Mouse (Mus musculus) R1 (cell line): ENCODE measurements around the gene Arpc3.
A peak's percentile ranks its signal among the peaks of the same experiment; 100 is the strongest.

ENCODE experiments used
- DNase-seq: peaks from one replicate; pipeline ENCODE4 v3.0.0-alpha.2; 2018; ENCODE audit warnings: low read depth, low spot score

Arpc3 gene

DNA sequence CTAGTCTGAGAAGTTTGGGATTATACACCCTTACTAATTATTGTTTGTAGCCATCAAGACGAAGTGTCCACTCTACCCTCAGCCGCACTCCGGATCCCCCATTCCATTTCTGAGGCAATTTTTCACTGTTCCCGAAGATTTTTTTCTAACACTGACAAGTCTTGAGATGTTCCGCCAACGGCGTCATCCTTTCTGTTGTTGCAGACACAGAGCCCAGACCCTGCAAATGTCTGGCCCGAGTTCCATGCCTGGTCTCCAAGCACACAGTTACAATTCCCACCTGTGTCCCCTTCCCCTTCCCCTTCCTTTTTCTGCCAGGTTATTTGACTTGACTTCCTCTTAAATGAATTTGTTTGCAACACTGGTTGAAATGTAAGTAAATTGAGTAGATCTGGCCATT is 8.2 kb downstream of the Arpc3 start:
- DNase-seq = no peak

DNA sequence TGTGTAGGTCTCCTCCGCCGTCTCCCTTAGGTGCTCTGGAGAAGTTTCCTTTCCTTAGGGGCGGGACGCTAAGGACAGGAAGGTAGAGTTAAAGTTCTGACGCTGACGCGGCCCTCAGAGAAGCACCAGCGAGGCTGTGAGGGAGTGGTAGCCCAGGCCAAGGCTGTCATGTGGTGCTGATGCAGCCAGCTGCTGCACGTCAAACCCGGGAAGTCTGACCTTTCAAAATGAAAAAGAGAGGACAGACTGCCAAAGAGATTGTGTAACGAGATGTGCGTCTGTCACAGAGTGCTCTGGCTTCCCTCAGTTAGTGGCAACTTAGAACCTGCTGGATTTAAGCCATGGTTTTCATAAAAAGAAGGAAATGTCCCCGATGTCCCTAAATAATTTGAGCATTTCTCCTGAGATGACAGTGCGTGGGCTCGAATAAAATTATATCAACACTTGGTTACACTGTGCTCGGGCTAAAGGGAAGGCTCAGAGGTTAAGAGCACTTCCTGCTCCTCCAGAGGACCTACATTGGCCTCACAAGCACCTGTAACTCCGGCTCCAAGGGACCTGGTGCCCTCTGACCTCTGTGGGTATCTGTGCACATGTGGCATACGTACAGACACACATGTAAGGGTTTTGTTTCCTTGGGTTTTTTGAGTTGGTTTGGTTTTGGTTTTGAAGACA is 9.1 kb downstream of the Arpc3 start:
- DNase-seq = no peak

DNA sequence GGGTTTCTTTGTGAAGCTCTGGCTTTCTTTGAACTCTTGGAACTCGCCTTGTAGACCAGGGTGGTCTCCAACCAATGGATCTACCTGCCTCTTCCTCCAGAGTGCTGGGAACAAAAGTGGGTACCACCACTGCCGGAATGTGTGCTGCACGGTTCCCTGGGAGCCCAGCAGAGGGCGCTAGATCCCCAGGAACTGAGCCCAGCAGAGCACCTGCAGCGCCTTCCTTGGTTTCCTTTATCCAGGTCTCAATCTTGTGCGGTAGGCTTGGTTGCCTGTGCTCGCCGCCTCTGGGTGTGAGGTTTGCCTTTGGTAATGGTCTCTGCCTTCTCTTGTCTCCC is 9.6 kb downstream of the Arpc3 start:
- peak; percentile 78 for DNase-seq

DNA sequence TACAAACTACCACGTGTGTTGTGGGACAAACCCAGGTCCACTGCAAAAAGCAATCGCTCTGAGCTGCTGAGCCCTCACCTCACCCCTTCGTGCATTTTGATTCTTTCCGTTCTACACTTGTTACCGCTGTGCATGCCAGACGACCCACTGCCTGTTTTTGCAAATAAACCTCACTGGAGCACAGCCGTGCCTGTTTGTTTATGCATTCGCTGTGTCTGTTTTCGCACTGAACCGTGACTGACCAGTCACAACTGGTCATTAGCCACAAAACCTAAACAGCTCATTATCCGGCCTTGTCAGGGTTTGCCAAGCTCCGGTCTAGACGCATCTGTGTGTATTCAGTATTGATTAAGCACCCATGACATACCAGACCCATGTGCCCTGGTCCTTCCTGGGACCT is 10.5 kb downstream of the Arpc3 start:
- no peak for DNase-seq

DNA sequence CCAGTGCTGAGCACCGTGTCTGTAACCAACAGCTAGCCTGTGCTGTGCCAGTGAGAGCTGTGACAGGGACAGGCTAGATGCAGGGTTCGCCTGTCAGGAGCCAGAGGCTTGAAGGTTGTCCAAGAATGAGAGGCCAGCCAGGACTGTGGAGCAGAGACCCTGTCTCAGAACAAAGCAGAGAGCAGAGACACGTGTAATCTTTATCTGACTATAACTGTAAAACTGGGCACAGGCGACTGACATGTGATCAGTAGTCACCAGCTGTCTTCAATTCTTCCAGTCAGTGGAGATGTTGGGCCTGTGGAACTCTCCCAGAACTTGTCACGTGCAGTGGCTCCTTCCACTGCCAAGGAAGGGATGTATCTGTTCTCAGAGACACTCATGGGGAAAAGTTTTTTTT is 11.1 kb downstream of the Arpc3 start:
- no peak for DNase-seq

DNA sequence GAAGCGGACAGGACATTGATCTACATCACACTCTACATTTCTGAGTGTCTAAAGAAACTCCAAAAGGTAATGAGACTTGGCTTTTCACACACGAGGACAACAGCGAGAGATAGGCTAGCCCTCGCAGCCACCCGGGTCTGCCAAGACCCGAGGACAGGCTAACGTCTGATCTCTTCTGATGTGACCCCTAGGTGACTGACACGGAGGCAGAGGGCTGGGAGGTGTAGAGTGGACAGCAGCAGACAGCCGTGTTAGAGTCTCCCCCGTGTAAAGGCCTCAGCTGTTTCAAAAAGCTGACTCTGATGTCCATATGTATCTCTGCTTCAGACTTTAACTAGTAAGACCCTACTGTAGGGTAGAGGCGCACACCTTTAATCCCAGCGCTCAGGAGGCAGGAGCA is 11.7 kb downstream of the Arpc3 start:
- DNase-seq = no peak

DNA sequence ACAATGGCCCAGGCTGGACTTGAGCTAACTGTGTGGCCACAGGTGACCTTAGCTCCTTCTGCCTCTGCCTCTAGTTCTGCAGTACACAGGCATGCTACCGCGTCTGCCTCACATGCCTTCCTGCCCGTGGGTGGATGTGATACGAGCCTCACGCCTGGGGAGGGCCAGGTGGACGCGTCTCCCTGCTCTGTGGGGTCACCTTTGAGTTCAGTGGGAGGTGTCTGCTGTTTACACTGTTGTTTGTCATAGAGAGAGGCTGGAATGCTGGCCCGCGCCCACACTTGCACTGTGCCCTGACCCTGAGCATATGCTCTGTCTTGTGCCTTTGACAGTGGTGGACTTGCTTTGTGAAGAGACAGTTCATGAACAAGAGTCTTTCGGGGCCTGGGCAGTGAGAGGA is 13.9 kb downstream of the Arpc3 start:
- DNase-seq = no peak

DNA sequence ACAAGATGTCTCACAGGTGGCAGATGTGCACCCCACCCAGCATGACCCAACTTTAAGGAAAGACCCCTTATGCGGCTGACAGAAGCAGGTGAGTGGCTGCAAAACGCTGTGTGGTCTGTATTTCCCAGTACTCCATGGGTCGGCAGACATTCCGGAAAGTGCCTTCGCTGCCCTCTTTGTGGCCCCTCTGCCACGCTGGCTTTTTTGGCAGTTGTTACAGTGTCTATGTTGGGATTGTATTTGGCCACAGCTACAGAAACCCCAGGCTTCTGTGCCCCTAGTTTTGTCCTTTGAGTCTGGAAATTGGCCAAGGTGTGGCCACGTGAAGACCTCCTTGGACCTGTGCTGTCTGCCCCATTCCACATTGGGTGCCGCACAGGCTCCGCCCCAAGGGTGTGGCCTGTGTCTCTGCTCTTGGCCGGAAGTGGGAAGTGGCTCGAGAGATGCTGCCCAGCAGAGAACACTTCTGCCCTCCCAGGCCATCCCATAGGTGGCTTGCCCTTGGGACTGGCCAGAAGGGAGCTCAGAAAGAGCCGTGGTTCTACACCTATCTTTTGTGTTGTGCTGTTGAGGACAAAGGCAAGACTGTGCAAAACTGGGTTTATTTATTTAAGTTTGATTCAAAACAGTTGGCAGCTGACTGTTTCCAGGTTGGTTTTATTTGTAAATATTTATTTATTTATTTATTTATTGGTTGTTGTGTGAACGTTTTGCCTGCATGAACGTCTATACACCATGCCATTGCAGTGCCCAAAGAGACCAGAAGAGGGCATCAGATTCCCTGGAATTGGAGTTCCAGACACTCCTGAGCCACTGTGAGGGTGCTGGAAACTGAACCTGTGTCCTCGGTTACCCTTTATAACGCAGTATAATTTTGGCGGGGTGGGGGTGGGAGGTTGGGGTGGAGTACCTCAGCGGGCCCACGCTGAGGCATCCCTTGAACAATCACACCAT is 18.3 kb downstream of the Arpc3 start:
- peak; percentile 84 for DNase-seq

DNA sequence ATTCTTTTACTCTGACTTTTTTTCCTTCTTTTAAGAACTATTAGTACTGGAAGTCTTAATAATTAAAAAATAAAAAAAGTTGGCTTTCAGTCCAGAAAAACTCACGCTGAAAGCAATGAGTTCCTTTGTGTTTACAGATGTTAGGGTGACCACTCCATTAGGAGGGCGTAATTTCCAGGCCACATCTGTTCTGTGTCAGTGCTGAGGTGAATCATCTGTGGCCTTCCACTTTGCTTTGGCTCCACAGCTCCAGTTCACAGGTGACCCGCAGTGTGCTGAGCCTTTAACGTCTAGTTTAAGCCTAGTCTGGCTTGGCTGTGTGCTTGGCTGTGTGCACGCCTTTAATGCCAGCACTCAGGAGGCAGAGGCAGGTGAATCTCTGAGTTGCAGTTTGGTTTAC is 20.2 kb downstream of the Arpc3 start:
- no peak for DNase-seq

DNA sequence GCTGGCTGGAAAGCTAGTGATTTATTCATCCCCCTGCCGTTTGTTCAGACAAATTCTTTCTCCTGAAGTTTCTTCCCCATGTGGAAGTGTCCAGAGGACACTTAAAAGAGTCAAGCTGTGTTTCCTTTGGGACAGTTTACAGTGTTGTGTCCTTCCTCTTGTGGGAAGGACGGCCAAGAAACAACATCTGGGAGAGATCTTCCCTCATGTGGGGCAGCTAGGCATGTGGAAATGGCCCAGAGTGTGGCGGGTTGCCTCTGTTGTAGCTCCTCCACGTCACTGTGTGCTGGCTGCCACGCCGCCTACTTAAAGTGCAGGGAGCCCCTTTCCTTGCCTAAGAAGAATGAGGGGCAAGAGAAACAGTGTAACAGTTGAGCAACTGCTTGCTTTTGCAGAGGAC is 21.1 kb downstream of the Arpc3 start:
- no peak for DNase-seq

DNA sequence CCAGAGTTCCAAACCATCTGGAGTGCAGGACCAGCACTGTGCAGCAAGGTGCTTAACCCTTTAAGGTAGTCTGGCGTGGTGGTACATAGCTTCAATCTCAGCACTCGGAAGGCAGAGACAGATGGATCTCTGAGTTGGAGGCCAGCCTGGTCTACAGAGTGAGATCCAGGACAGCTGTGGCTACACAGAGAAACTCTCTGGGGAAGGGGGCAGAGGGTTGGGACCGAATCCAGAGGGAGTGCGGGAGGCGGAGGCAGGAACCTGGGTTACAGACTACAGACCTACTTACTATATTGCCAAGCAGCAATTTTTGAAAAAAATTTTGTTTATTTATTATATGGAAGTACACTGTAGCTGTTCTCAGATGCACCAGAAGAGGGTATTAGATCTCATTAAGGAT is 22.7 kb downstream of the Arpc3 start:
- no peak for DNase-seq

DNA sequence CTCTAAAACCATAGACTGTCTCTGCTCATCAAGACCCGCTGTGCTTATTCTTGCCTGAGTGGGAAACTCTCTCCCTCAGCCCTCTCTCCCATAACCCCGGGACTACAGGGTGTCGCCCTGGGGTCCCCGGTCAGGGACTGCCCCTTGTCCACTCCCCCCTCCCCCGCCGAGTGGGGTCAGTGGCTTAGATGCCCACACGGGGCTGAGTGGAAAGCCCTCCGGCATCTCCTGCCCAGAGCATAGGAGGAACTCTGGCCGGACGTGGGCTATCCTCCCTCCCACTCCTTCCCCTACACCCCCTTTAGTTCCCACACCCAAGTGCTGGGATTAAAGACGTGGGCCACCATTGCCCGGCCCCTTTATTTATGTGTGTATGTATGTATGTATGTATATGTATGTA is 23.8 kb downstream of the Arpc3 start:
- no peak for DNase-seq

DNA sequence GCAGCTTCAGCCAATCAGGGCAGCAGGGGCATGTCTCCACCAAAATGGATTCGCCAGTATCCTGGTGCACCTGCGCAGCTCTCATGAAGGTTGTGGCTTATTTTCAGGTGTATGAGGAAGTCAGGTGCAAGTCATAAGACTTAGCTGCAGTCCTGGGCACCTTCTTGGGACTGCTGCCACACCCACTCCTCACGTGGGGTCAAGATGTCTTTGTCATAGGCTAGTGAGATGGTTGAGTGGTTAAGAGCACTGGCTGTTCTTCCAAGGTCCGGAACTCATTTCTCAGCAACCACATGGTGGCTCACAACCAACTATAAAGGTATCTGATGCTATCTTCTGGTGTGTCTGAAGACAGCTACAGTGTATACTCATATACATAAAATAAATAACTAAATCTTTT is 29.0 kb downstream of the Arpc3 start:
- DNase-seq = peak; percentile 54

DNA sequence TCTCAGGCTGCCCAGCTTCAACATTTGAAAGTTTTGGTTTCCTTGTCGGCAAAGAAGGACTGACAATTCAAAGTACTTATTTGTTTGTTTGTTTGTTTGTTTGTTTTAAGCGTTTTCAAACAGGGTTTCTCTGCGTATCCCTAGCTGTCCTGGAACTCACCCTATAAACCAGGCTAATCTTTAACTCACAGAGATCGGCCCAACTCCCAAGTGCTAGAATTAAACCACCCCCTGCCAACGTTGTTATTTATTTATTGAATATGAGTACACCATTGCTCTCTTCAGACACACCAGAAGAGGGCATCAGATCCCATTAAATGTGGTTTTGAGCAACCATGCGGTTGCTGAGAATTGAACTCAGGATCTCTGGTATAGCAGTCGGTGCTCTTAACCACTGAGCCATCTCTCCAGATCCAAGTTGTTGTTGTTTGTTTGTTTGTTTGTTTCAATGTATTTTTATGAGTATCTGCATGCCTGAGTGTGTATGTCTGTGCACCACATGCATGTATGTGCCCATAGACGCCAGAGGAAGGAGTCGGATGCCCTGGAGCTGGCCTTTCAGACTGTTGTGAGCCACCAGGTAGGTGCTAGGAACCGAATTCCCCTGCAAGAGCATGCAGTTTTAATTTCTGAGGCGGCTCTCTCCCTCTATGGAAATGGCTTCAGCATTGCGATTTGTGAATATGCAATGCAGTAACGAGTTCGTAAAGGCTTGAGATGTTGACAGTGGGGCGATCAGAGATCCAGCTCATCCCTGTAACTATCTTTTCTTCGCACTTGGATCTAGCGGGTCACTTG is 29.8 kb downstream of the Arpc3 start, which contains the start of gene Anapc7:
TSS of gene Anapc7 (plus strand) at position 423 of the 798 bp plus-strand sequence.
- no peak for DNase-seq

DNA sequence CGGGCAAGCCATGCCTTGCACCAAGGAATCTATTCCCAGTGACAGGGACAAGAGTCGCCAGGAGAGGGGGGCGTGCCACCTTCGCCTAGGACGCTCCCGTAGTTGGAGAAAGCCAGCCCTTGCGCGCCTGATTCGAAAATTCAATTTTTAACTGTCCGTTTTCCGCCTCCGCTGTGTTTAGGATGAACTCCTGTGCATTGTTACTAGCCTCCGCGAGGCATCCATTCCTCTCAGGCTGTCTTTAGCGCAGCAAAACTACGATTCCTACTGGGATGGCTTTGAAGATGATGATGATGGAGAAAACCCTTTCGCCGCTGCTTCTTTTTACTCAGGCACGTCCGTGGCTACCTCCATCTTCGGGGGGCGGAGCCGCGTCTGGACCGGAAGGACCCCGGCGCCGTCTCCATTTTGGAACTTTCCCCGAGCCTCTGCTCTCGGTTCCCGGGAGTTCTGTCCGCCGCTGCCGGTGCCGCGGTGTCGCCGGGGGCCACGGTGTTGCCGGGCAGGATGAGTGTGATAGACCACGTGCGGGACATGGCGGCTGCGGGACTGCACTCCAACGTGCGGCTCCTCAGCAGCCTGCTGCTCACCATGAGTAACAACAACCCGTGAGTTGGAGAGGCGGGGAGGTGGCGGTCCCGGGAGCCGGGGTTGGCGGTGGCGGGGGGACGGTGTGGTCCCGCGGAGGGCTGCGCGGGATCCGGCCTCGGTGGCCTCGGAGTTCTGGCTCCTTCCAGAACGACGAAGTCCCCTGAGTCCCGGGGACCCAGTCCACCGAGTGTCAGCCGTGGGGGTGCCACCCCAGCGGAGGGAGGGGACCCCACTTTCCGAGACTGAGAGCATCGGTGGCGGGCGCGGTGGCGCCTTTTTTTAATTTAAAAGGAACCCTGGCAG is 30.6 kb downstream of the Arpc3 start:
- DNase-seq = peak; percentile 91

DNA sequence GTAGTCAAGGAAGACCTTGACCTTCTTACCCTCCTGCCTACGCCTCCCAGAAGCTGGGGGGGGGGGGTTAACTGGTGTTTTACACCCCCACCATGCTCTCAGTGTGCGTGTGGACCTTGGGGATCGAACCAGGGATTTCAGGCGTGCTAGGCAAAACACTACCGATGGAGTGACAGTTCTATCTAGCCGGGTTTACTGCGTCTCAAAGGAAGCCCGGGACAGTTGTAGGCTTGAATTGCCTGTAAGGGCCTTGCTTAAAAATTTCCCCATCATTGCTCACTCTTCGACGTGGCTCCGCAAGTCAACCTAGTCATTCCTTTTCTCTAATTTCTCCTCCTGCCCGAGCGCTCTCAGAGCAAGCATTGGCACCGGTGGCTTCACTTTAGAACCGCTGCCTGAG is 31.4 kb downstream of the Arpc3 start:
- peak; percentile 32 for DNase-seq

DNA sequence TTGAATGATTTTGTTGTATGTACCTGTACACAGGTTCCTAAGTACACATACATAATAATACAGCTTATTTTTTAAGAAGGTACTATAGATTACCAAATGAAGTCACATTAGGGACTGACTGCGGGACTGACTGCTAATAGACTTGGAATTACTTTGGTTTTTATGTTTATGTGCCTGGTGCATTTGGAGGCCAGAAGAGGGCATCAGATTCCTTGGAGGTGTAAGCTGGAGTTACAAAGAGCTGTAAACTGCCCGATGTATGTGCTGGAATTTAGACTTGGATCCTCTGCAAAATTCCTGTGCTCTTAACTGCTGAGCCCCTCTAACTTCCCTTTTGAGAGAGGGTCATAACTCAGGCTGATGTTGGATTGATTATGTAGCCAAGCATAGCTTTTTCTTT is 33.9 kb downstream of the Arpc3 start:
- DNase-seq = no peak

DNA sequence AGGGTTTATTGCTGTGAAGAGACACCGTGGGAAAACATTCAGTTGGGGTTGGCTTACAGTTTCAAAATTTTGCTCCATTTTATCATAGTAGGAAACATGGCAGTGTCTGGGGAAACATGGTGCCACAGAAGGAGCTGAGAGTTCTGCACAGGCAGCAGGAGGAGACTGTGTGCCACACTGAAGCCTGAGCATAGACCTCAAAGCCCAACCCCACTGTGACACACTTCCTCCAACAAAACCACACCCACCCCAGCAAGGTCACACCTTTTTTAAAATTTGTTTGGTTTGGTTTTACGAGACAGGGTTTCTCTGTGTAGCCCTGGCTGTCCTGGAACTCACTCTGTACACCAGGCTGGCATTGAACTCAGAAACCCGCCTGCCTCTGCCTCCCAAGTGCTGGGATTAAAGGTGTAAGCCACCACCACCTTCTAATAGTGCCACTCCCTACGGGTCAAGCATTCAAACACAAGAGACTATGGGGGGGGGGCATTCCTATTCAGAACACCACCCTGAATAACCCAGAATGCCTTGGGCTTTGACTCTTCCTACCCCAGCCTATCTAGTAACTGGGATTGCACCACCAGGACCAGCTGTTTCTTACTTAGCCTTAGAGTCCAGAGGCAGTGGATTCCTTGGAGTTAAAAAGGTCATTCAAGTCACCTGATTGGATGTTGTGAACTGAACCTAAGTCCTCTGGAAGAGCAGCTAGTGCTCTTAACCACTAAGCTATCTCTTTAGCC is 38.5 kb downstream of the Arpc3 start:
- DNase-seq = peak; percentile 87

DNA sequence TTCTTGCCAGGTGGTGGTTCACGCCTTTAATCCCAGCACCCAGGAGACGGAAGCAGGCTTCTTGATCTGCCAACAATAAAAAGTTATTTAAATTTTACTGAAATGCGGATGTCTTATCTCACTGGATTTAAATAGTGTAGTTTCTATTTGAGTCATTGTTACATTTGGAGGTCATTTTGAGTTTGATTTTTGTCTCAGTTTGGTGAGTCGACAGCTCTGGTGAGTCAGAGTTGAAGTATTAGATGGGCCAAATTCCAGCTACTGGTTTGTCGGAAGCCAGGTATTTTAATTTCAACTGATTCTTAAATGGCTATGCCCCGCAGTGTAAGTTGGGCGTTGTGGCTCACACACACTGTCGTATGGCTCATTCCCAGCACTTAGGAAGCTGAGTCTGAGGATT is 39.5 kb downstream of the Arpc3 start:
- no peak for DNase-seq

DNA sequence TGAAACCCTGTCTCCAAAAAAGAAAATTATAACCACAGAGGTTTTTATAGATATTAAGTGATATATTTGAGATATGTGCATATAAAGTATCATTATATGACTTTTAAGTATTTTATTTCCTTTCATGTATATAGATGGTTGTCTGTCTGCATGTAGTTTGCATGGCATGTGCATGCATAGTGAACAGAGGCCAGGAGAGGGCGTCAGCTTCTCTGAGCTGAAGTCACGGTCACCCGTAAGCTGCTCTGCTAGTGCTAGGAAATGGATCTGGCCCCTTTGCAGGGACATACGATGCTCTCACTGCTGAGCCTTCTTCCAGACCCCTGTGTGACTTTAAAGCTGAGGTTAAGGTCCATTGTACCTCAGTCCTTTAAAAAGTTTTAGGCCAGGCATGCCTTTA is 42.9 kb downstream of the Arpc3 start:
- DNase-seq = peak; percentile 63
